Mouse (Mus musculus) ES-E14 (cell line): Measurements from ENCODE around the gene Gm28035. TPM values are rescaled to one million over a fixed set of nuclear protein-coding genes. Genes with fewer than 3 reads are reported as not detected.

ENCODE experiments used
- DNase-seq: peaks from one replicate; pipeline ENCODE4 v3.0.0-alpha.2; 2013; ENCODE audit warnings: low read depth, low spot score
- H3K27ac ChIP-seq: 2 replicates; pipeline ENCODE4 v1.5.1; 2012; ENCODE audit warnings: low read depth, mild to moderate bottlenecking, low read length, moderate library complexity, mixed read lengths; ENCODE audit not compliant: poor library complexity, insufficient read depth, severe bottlenecking
- H3K36me3 ChIP-seq: 2 replicates; pipeline ENCODE4 v1.6.1; 2012; ENCODE audit warnings: mild to moderate bottlenecking, low read length, moderate library complexity, mixed read lengths; ENCODE audit not compliant: control insufficient read depth, poor library complexity, insufficient read depth, severe bottlenecking
- H3K4me1 ChIP-seq, 2 experiments: fragments of 150-350 bp in 1 of 2; sonication (generic) in 1 of 2; 2 replicates each; pipeline ENCODE4 v1.6.1; 2012; ENCODE audit warnings: low read length in 2 of 2, mild to moderate bottlenecking in 1 of 2, mixed read lengths in 1 of 2; ENCODE audit not compliant: control insufficient read depth in 2 of 2, insufficient read depth in 2 of 2, poor library complexity in 1 of 2
- H3K4me3 ChIP-seq, 2 experiments: fragments of 150-350 bp in 1 of 2; sonication (generic) in 1 of 2; 2 replicates each; pipeline ENCODE4 v1.5.1; 2012; ENCODE audit warnings: low read length in 2 of 2, low read depth in 1 of 2, mild to moderate bottlenecking in 1 of 2, mixed read lengths in 1 of 2; ENCODE audit not compliant: insufficient read depth in 1 of 2, poor library complexity in 1 of 2, severe bottlenecking in 1 of 2
- H3K9ac ChIP-seq: 2 replicates; pipeline ENCODE4 v1.6.1; 2012; ENCODE audit warnings: low read depth, mild to moderate bottlenecking, low read length, mixed read lengths; ENCODE audit not compliant: poor library complexity, insufficient read depth, severe bottlenecking
- H3K9me3 ChIP-seq: fragments of 150-350 bp; sonication (generic); 2 replicates; pipeline ENCODE4 v1.6.1; 2012; ENCODE audit warnings: low read depth, mild to moderate bottlenecking, low read length; ENCODE audit not compliant: control insufficient read depth, insufficient read depth
- CHD2 ChIP-seq: IDR thresholded peaks from 2 replicates; pipeline ENCODE4 v1.6.1; 2014; ENCODE audit warnings: mild to moderate bottlenecking, low read depth, low read length, inconsistent platforms
- HCFC1 ChIP-seq: IDR thresholded peaks from 2 replicates; pipeline ENCODE4 v1.6.1; 2012; ENCODE audit warnings: low read length, inconsistent platforms, borderline replicate concordance; ENCODE audit not compliant: insufficient read depth
- MAFK ChIP-seq: IDR thresholded peaks from 2 replicates; pipeline ENCODE4 v1.6.1; 2014; ENCODE audit warnings: mild to moderate bottlenecking, low read depth, low read length, inconsistent platforms; ENCODE audit not compliant: insufficient read depth
- ZC3H11A ChIP-seq: IDR thresholded peaks from 2 replicates; pipeline ENCODE4 v1.6.1; 2012; ENCODE audit warnings: low read depth, mild to moderate bottlenecking, inconsistent platforms, low read length, borderline replicate concordance
- ZNF384 ChIP-seq: IDR thresholded peaks from 2 replicates; pipeline ENCODE4 v1.6.1; 2012; ENCODE audit warnings: low read depth, low read length, inconsistent platforms
- in situ Hi-C, 2 experiments: fragments of 600-800 bp; cut with MboI; formaldehyde crosslinking; loops; one replicate each; pipeline ENCODE4 v1.15.1; 2025; ENCODE audit warnings: low sequenced_read_pairs in 2 of 2, inconsistent platforms in 1 of 2; ENCODE audit not compliant: unreplicated experiment in 2 of 2
- total RNA-seq: library from RNA; depleted of rRNA; stranded (reverse); fragments of 300-350 nt; gene quantifications from 2 replicates; pipeline ENCODE4 v1.2.3, GENCODE M21; 2012; rRNA removed

Gene Gm28035
- total RNA-seq = 0.76 and 1.4 TPM in 2 replicates

DNA sequence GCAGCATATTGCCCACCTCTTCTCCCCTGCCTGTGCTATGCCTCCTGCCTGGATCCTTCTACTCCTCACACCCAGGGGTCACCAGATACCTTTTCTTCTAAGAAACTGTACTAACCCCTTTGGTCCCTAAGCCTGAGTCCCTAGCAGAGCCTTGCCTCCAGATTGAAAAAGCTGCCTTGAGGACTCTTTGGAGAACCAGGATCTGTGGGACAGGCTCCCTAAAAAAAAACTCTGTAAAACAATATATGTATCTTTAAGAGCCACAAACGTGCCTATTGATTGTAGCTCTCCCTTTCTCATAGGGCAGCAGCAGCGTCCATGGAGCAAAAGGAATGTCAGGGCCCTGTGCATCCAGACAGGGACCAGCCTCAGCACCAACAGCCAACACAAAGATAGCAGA is at the start of gene Gm28035:
Gene Gm28035 (plus strand): TSS at position 301 of the 400 bp plus-strand sequence.
- DNase-seq = no peak
- Histone ChIP-seq H3K9ac (no peak within 1 kb of the TSS), H3K36me3 (peaks cover 9% of the 10 kb centered on the region; the same call in 1 of the 2 replicates), H3K4me3 (no peak within 1 kb of the TSS), H3K9me3 (no peaks in the 10 kb centered on the region), H3K27ac (no peak within 1 kb of the TSS), H3K4me1 (peaks cover 0 to 16% of the 10 kb centered on the region in 2 experiments; a peak in 1 of 4 replicates)
- in situ Hi-C loops = no loop called here
- TF ChIP-seq MAFK (no peak), CHD2 (no peak), ZNF384 (no peak), ZC3H11A (no peak), HCFC1 (no peak)

DNA sequence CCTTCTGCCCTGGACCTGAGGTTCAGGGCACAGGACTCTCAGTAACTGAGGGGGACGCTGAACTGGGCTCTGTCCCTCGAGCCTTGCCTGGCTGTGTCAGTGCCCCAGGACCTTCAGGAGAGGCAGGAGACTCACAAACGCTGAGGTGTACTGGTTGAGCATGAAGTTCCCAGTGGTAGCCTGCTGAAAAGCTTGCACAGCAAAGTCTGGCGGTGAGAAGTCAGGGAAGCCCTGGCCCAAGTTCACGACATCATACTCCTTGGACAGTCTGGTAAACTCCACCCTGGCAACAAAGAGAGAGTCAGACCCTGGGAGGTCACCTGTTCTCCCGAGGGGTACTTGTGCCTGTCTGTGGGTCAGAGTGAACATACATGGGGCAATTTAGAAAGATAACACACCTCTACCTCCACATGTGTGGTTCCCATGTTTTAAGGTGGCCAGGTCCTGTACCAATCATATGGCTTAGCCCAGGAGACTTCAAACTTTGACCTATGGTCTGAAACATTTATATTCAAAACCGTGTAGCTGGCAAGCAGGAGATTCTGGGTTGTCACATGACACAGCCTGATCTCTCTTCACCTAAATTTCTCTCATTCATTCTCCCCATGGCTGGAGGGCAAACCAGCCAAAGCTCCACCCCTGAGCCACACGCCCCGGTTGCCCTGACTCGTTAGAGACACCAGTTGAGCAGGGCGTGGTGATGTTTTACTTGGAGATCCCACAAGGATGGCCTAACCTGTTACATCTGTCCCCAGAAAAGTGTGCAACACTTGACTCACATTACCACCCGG is 48.4 kb upstream of the Gm28035 start:
- H3K4me3 ChIP-seq = no peak overlapping the region
- TF ChIP-seq ZC3H11A = no peak
- TF ChIP-seq HCFC1 = no peak
- no peak for TF ChIP-seq CHD2
- no peak for TF ChIP-seq ZNF384
- TF ChIP-seq MAFK = no peak
- no peaks in the 10 kb centered on the region; the same call in 1 of the 2 replicates for H3K9me3 ChIP-seq
- peaks cover 3% of the 10 kb centered on the region; the same call in 1 of the 2 replicates for H3K36me3 ChIP-seq
- DNase-seq = no peak
- H3K9ac ChIP-seq = no peak overlapping the region
- H3K4me1 ChIP-seq = peaks cover 0 to 8% of the 10 kb centered on the region in 2 experiments; a peak in 1 of 4 replicates
- no peak overlapping the region for H3K27ac ChIP-seq
- in situ Hi-C loops = no loop called here

DNA sequence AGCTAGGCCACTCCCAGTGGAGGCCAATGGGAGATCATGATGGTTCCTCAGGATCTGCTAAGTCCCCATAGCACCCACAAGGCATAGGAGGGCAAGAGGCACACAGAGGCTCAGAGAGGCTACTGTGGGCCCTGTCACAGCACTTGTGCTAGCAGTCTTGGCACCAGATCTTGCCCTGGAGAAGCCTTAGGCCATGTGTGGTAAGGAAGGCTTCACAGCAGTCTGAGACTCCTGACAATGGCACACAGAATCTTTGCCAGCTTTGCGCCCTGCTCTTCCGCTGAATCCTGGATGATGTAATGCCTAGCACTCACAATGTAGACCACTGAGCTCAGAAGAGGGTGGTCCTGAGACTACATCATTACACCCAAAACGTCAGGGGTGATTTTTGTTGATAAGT is 45.7 kb upstream of the Gm28035 start:
- no peak for TF ChIP-seq CHD2
- no peak for TF ChIP-seq MAFK
- no peak for TF ChIP-seq ZNF384
- TF ChIP-seq ZC3H11A = no peak
- TF ChIP-seq HCFC1 = no peak
- no peak for DNase-seq
- no peak overlapping the region for H3K9ac ChIP-seq
- H3K36me3 ChIP-seq = peaks cover 3% of the 10 kb centered on the region; the same call in 1 of the 2 replicates
- peaks cover 0 to 10% of the 10 kb centered on the region in 2 experiments; a peak in 1 of 4 replicates for H3K4me1 ChIP-seq
- H3K4me3 ChIP-seq = no peak overlapping the region
- H3K9me3 ChIP-seq = no peaks in the 10 kb centered on the region
- H3K27ac ChIP-seq = no peak overlapping the region
- in situ Hi-C loops = no loop called here

DNA sequence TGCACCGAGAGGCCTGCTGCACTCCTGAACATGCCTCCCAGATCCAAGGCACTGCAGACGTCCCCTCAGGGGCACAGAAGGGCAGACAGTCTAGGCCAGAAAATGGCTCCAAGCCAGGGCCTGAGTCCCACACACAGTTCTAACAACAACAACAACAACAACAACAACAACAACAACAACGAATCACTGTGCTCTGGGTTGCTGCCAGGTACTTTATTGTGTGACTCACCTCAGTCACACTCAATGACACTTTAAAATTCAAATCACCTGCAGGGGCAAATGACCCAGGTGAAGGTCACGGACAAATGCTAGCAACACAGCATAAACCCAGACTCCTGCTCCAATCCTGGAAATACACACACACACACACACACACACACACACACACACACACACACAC is 42.3 kb upstream of the Gm28035 start:
- peaks cover 0 to 10% of the 10 kb centered on the region in 2 experiments; a peak in 1 of 4 replicates for H3K4me1 ChIP-seq
- no peak overlapping the region for H3K27ac ChIP-seq
- no peak overlapping the region for H3K9ac ChIP-seq
- no peaks in the 10 kb centered on the region; the same call in 1 of the 2 replicates for H3K36me3 ChIP-seq
- H3K4me3 ChIP-seq = no peak overlapping the region
- no peaks in the 10 kb centered on the region for H3K9me3 ChIP-seq
- no peak for DNase-seq
- in situ Hi-C loops = no loop called here
- TF ChIP-seq HCFC1 (no peak), ZNF384 (no peak), MAFK (no peak), CHD2 (no peak), ZC3H11A (no peak)
